Mouse (Mus musculus): ENCODE results near the gene Vmn1r167. TPM values are rescaled to one million over a fixed set of nuclear protein-coding genes. Genes with fewer than 3 reads are reported as not detected.
"Not testable (repeated sequence)": the region's sequence is repeated elsewhere in the genome, so short reads cannot be mapped to it uniquely, and the experiment has no call there.

Vmn1r167 gene
- not detected in 2 replicates for polyA plus RNA-seq (2015; fragmentation: Nextera tagmentation; extraction: Ambion mirVana)

- not testable (repeated sequence) for H3K4me3 ChIP-seq (replicated peaks); ATAC-seq (ENCODE audit: insufficient read depth); H3K9me3 ChIP-seq (replicated peaks); H3K9ac ChIP-seq; H3K4me1 ChIP-seq (replicated peaks); H3K27ac ChIP-seq (replicated peaks); H3K4me2 ChIP-seq; H3K27me3 ChIP-seq; H3K36me3 ChIP-seq (replicated peaks)
- WGBS (ENCODE audit: insufficient replicate concordance): 65% methylated on average over 2 of the region's 2 CpGs
Observed at GRCm38 (mm10) chr7:23507106-23507505, at the start of gene Vmn1r167. Gene Vmn1r167, minus strand, starts transcription at chr7:23507206.

- no CpG with 5 or more reads among the region's 1 CpGs for WGBS (ENCODE audit: insufficient replicate concordance)
Observed at GRCm38 (mm10) chr7:23539432-23539831, 32.4 kb upstream of the Vmn1r167 start, which contains the start of gene Vmn1r168. Gene Vmn1r168, plus strand, starts transcription at chr7:23539732.

GRCm38 (mm10) chr7:23472886-23473285 lies 34.1 kb downstream of the Vmn1r167 start:
- H3K4me1 ChIP-seq (replicated peaks); ATAC-seq (ENCODE audit: insufficient read depth); H3K27me3 ChIP-seq; H3K27ac ChIP-seq (replicated peaks); H3K9me3 ChIP-seq (replicated peaks); H3K4me2 ChIP-seq; H3K4me3 ChIP-seq (replicated peaks); H3K36me3 ChIP-seq (replicated peaks); H3K9ac ChIP-seq: not testable (repeated sequence)
- WGBS (ENCODE audit: insufficient replicate concordance): 41% methylated on average over 2 of the region's 2 CpGs

More at GRCm38 (mm10) chr7:23539432-23539831, 32.4 kb upstream of the Vmn1r167 start, which contains the start of gene Vmn1r168:
- H3K36me3 ChIP-seq (replicated peaks); H3K27me3 ChIP-seq; H3K9me3 ChIP-seq (replicated peaks); H3K4me1 ChIP-seq (replicated peaks); ATAC-seq (ENCODE audit: insufficient read depth); H3K9ac ChIP-seq; H3K4me2 ChIP-seq; H3K27ac ChIP-seq (replicated peaks); H3K4me3 ChIP-seq (replicated peaks): not testable (repeated sequence)

GRCm38 (mm10) chr7:23470832-23471231 lies 36.2 kb downstream of the Vmn1r167 start:
- H3K27ac ChIP-seq (replicated peaks); H3K9me3 ChIP-seq (replicated peaks); ATAC-seq (ENCODE audit: insufficient read depth); H3K4me2 ChIP-seq; H3K36me3 ChIP-seq (replicated peaks); H3K4me1 ChIP-seq (replicated peaks); H3K27me3 ChIP-seq; H3K9ac ChIP-seq; H3K4me3 ChIP-seq (replicated peaks): not testable (repeated sequence)
- 37% methylated on average over 3 of the region's 3 CpGs for WGBS (ENCODE audit: insufficient replicate concordance)

GRCm38 (mm10) chr7:23470201-23470600 lies 36.8 kb downstream of the Vmn1r167 start:
- not testable (repeated sequence) for H3K9me3 ChIP-seq (replicated peaks); H3K9ac ChIP-seq; H3K27me3 ChIP-seq; H3K27ac ChIP-seq (replicated peaks); H3K36me3 ChIP-seq (replicated peaks); ATAC-seq (ENCODE audit: insufficient read depth); H3K4me1 ChIP-seq (replicated peaks); H3K4me2 ChIP-seq; H3K4me3 ChIP-seq (replicated peaks)
- WGBS (ENCODE audit: insufficient replicate concordance): 41% methylated on average over 3 of the region's 3 CpGs

Other genes starting within 250 kb of the Vmn1r167 start
- not detected in 2 replicates for gene Gm6902, start 228.3 kb downstream of the Vmn1r167 start, polyA plus RNA-seq (2015; fragmentation: Nextera tagmentation; extraction: Ambion mirVana)
- gene Nlrp4e, start 206.0 kb downstream of the Vmn1r167 start, polyA plus RNA-seq (2015; fragmentation: Nextera tagmentation; extraction: Ambion mirVana): not detected in 2 replicates
- gene Nlrp5, start 121.3 kb downstream of the Vmn1r167 start, polyA plus RNA-seq (2015; fragmentation: Nextera tagmentation; extraction: Ambion mirVana): not detected in 2 replicates
- not detected in 2 replicates for gene Vmn1r168, start 32.5 kb upstream of the Vmn1r167 start, polyA plus RNA-seq (2015; fragmentation: Nextera tagmentation; extraction: Ambion mirVana)
- not detected in 2 replicates for gene Vmn1r169, start 68.3 kb upstream of the Vmn1r167 start, polyA plus RNA-seq (2015; fragmentation: Nextera tagmentation; extraction: Ambion mirVana)
- not detected in 2 replicates for gene Vmn1r170, start 99.0 kb upstream of the Vmn1r167 start, polyA plus RNA-seq (2015; fragmentation: Nextera tagmentation; extraction: Ambion mirVana)
- gene Vmn1r171, start 123.5 kb upstream of the Vmn1r167 start, polyA plus RNA-seq (2015; fragmentation: Nextera tagmentation; extraction: Ambion mirVana): not detected in 2 replicates
- gene Vmn1r172, start 151.1 kb upstream of the Vmn1r167 start, polyA plus RNA-seq (2015; fragmentation: Nextera tagmentation; extraction: Ambion mirVana): not detected in 2 replicates
- gene Vmn1r173, start 193.5 kb upstream of the Vmn1r167 start, polyA plus RNA-seq (2015; fragmentation: Nextera tagmentation; extraction: Ambion mirVana): not detected in 2 replicates
- gene Vmn1r174, start 245.1 kb upstream of the Vmn1r167 start, polyA plus RNA-seq (2015; fragmentation: Nextera tagmentation; extraction: Ambion mirVana): not detected in 2 replicates